Mouse (Mus musculus): ENCODE measurements around the gene Smr2. TPM values are rescaled to one million over a fixed set of nuclear protein-coding genes. Genes with fewer than 3 reads are reported as not detected.

Gene Smr2
- total RNA-seq (2023) = not detected

DNA sequence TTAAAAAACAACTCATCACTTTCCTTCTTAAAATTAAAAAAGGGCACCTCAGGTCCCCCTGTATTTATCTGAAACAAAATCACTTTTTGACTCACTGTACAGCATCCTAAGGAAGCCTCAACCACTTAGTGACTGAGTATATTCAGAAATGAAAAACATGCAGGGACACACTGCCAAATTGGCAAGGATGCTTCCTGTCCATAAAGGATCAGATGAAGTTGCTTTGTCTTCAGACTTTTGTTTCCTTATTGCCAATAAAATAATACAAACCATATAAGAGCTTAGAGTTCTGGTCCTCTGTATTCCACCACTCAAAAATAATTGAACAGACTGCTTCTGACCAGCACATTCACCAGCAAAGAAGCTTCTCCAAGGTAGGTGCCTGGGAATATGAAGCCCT is at the start of gene Smr2:
Smr2 (plus strand) TSS at position 301 of the 400 bp plus-strand sequence.

DNA sequence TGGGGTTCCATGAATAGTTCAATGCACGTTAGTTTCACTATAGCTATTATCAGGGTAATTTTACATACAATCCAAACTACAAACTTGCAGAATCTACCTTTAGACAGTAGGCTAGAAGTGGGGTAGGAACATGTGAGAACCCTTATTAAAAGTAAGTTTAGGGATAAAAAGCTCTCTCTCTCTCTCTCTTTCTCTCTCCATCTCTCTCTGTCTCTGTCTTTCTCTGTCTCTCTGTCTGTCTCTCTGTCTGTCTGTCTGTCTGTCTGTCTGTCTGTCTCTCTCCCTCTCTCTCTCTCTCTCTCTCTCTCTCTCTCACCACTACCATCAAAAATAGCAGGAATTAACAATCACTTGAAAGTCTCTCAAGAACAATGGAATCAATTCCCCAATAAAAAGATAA is 25.1 kb downstream of the Smr2 start, which contains the start of gene Gm11116:
Gm11116 (minus strand) TSS at position 101 of the 400 bp plus-strand sequence.

DNA sequence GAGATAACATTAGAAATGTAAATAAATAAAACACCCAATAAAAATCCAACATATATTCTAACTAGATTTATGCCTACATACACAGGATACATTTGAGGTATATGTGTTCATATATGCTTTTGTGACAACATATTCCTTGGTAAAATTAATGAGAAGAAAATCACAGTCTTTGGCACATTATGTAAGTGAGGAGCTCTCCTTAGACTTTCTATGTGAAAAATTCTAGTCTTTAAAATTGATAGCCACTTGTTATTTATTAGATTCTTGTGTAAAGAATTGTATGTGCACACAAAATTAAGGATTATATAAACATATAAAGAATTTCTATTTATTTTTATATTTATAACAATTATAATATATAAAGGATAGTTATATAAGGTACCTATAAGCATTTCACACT is 67.6 kb downstream of the Smr2 start, which contains the start of gene Gm11115:
Gm11115 (minus strand) TSS at position 101 of the 400 bp plus-strand sequence.

Other genes starting within 250 kb of the Smr2 start
- gene Odam, start 201.5 kb upstream of the Smr2 start, total RNA-seq (2023) = not detected
- not detected for gene Csn3, start 161.0 kb upstream of the Smr2 start, total RNA-seq (2023)
- not detected for gene 2310003L06Rik, start 117.1 kb upstream of the Smr2 start, total RNA-seq (2023)
- not detected for gene Gm28434, start 117.0 kb upstream of the Smr2 start, total RNA-seq (2023)
- not detected for gene Cabs1, start 107.1 kb upstream of the Smr2 start, total RNA-seq (2023)
- gene Smr3a, start 84.0 kb upstream of the Smr2 start, total RNA-seq (2023) = not detected
- not detected for gene Gm11116, start 25.0 kb downstream of the Smr2 start, total RNA-seq (2023)
- not detected for gene Gm11115, start 67.5 kb downstream of the Smr2 start, total RNA-seq (2023)
- gene Gm7714, start 182.4 kb downstream of the Smr2 start, total RNA-seq (2023) = not detected
- gene Prol1, start 230.8 kb downstream of the Smr2 start, total RNA-seq (2023) = not detected

Measured in CD8-positive naive resting alpha-beta T cell, adult 57 days (primary cell).